Mouse (Mus musculus): ENCODE results near the gene Tjap1.

- TF ChIP-seq CTCF (IDR thresholded peaks at IDR 0.05; ENCODE audit: borderline replicate concordance, control insufficient read depth, extremely low read depth, insufficient read depth, low read length, poor library complexity) (no peak), POLR2A (IDR thresholded peaks at IDR 0.05; ENCODE audit: control insufficient read depth, extremely low read depth, insufficient read depth, low read length, poor library complexity) (peak; percentile 68; the same call in 1 of the 2 replicates)
Measured at GRCm38 (mm10) chr17:46282483-46283123, at the start of gene Tjap1.

All from thymus, adult 2 months (tissue).